Comparison of ENCODE assay signal across 8 mouse cellular contexts in the genomic region with DNA sequence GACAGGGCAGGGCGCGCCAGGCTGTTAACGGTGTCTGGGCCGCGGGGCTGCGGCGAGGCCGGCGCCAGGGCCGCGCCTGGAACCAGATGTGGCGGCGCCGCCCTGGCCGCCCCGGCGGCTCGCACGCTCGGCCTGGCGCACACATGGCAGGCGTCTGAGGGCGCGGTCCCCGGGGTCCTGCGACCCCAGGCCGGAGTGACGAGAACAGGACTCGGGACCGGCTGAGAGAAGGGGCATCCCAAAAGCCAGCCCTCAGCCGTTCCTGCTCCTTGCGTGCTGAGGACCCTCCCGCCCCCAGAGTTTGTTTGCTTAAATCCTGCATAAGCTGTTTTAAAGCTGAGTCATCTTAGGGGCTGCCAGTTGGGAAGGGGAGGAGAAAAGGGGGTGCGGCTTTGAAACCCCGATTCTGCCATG. TPM values are rescaled to one million over a fixed set of nuclear protein-coding genes. Genes with fewer than 3 reads are reported as not detected.
DNase-seq lines count a peak whose midpoint lies in the region; ATAC-seq and TF ChIP-seq lines count a peak whose summit lies in the region.

No protein-coding gene starts in this region.

- peak overlapping the region; percentile 38 for H3K4me2 ChIP-seq in forebrain, embryonic 15.5 days (replicated peaks)
- peak overlapping the region; percentile 51 for H3K4me2 ChIP-seq in hindbrain, embryonic 14.5 days (replicated peaks)
- peak overlapping the region; percentile 50 for H3K4me2 ChIP-seq in midbrain, embryonic 14.5 days (ENCODE audit: low read length)

- H3K27me3 ChIP-seq in kidney, adult 2 months (replicated peaks; ENCODE audit: control insufficient read depth, insufficient read depth, low read length) = no peaks in the 10 kb centered on the region
- peaks cover 17% of the 10 kb centered on the region; the same call in 1 of the 2 replicates for H3K27me3 ChIP-seq in forebrain, embryonic 15.5 days
- H3K27me3 ChIP-seq in hindbrain, embryonic 14.5 days (ENCODE audit: control insufficient read depth, insufficient read depth, low read length) = peaks cover 16% of the 10 kb centered on the region
- H3K27me3 ChIP-seq in midbrain, embryonic 14.5 days (ENCODE audit: control insufficient read depth, insufficient read depth, low read length) = peaks cover 15% of the 10 kb centered on the region; the same call in 1 of the 2 replicates

- peak; percentile 4 for DNase-seq in kidney, adult 2 months
- no peak for DNase-seq in kidney, adult 11 months
- DNase-seq in hindbrain, embryonic 14.5 days (ENCODE audit: low spot score) = no peak
- peak; percentile 24 for DNase-seq in midbrain, embryonic 14.5 days
- no peak for DNase-seq in thymus, postnatal 0 days (ENCODE audit: low spot score)
- no peak for DNase-seq in ovary, adult 18-20 months (ENCODE audit: low spot score)
- DNase-seq in right cerebral cortex, postnatal 14 days = no peak

- no peak for ATAC-seq in forebrain, embryonic 15.5 days (replicated peaks)
- no peak for ATAC-seq in hindbrain, embryonic 14.5 days (ENCODE audit: low FRiP score)
- no peak for ATAC-seq in midbrain, embryonic 14.5 days (ENCODE audit: low FRiP score, low TSS enrichment)

- H3K9me3 ChIP-seq in forebrain, embryonic 15.5 days = no peaks in the 10 kb centered on the region
- no peaks in the 10 kb centered on the region for H3K9me3 ChIP-seq in hindbrain, embryonic 14.5 days (ENCODE audit: control insufficient read depth, low read length)
- H3K9me3 ChIP-seq in midbrain, embryonic 14.5 days (ENCODE audit: control insufficient read depth, low read length) = no peaks in the 10 kb centered on the region

- no peak overlapping the region for H3K27ac ChIP-seq in kidney, adult 2 months (ENCODE audit: insufficient read depth, low read depth, low read length)
- no peak overlapping the region for H3K27ac ChIP-seq in forebrain, embryonic 15.5 days (replicated peaks)
- H3K27ac ChIP-seq in hindbrain, embryonic 14.5 days = no peak overlapping the region
- H3K27ac ChIP-seq in midbrain, embryonic 14.5 days (replicated peaks; ENCODE audit: low read depth, low read length) = no peak overlapping the region

- no peaks in the 10 kb centered on the region for H3K36me3 ChIP-seq in kidney, adult 2 months (ENCODE audit: control insufficient read depth, insufficient read depth, low read length)
- H3K36me3 ChIP-seq in forebrain, embryonic 15.5 days = no peaks in the 10 kb centered on the region
- no peaks in the 10 kb centered on the region for H3K36me3 ChIP-seq in hindbrain, embryonic 14.5 days (replicated peaks; ENCODE audit: control insufficient read depth, insufficient read depth)
- H3K36me3 ChIP-seq in midbrain, embryonic 14.5 days (ENCODE audit: control insufficient read depth, insufficient read depth, low read length) = no peaks in the 10 kb centered on the region

- no peak for TF ChIP-seq POLR2A in kidney, adult 2 months (IDR thresholded peaks at IDR 0.05; ENCODE audit: low read depth, low read length)

- H3K9ac ChIP-seq in forebrain, embryonic 15.5 days (replicated peaks) = peak overlapping the region; percentile 18; the same call in 1 of the 2 replicates
- H3K9ac ChIP-seq in hindbrain, embryonic 14.5 days = peak overlapping the region; percentile 42
- peak overlapping the region; percentile 23; the same call in 1 of the 2 replicates for H3K9ac ChIP-seq in midbrain, embryonic 14.5 days (replicated peaks; ENCODE audit: low read length)

- 0 out of 2 replicates have a peak, but pooled peaks cover 3% of the 10 kb centered on the region for H3K4me1 ChIP-seq in kidney, adult 2 months (ENCODE audit: control insufficient read depth, insufficient read depth, low read length)
- H3K4me1 ChIP-seq in forebrain, embryonic 15.5 days = peaks cover 9% of the 10 kb centered on the region
- H3K4me1 ChIP-seq in hindbrain, embryonic 14.5 days (replicated peaks; ENCODE audit: control insufficient read depth, insufficient read depth, low read length) = peaks cover 7% of the 10 kb centered on the region; the same call in 1 of the 2 replicates
- 0 out of 2 replicates have a peak, but pooled peaks cover 4% of the 10 kb centered on the region for H3K4me1 ChIP-seq in midbrain, embryonic 14.5 days (ENCODE audit: control insufficient read depth, insufficient read depth, low read length)

- 19% methylated on average over 35 of the region's 35 CpGs for WGBS in kidney, adult 2 months
- WGBS in forebrain, embryonic 15.5 days = 4% methylated on average over 35 of the region's 35 CpGs
- 1% methylated on average over 35 of the region's 35 CpGs for WGBS in hindbrain, embryonic 14.5 days
- WGBS in midbrain, embryonic 14.5 days = 2% methylated on average over 35 of the region's 35 CpGs

- TF ChIP-seq CTCF in kidney, adult 2 months (conservative IDR thresholded peaks at IDR 0.05; ENCODE audit: insufficient read depth, insufficient read length, low read depth, low read length) = no peak

- H3K4me3 ChIP-seq in kidney, adult 2 months (ENCODE audit: insufficient read depth, low read depth, low read length) = no peak overlapping the region
- peak overlapping the region; percentile 23 for H3K4me3 ChIP-seq in forebrain, embryonic 15.5 days
- peak overlapping the region; percentile 24 for H3K4me3 ChIP-seq in hindbrain, embryonic 14.5 days (replicated peaks; ENCODE audit: low read length)
- peak overlapping the region; percentile 23; the same call in 1 of the 2 replicates for H3K4me3 ChIP-seq in midbrain, embryonic 14.5 days (replicated peaks; ENCODE audit: low read depth, low read length)

RNA-seq across cellular contexts. Expression of a gene that starts 30.2 kb away (rescaled TPM):
- polyA plus RNA-seq in kidney, adult 2 months (2012; rRNA removed) = 4.7 and 6.7 TPM in 2 replicates
- 1.6 and 3.1 TPM in 2 replicates for polyA plus RNA-seq in forebrain, embryonic 15.5 days (2015; fragmentation: Nextera tagmentation; extraction: Ambion mirVana)
- polyA plus RNA-seq in hindbrain, embryonic 14.5 days (2014; fragmentation: Nextera tagmentation; extraction: Ambion mirVana) = 3.7 and 3.9 TPM in 2 replicates
- polyA plus RNA-seq in midbrain, embryonic 14.5 days (2014; fragmentation: Nextera tagmentation; extraction: Ambion mirVana) = 1.4 and 2.2 TPM in 2 replicates
- 0.60 and 0.91 TPM in 2 replicates for polyA plus RNA-seq in thymus, postnatal 0 days (2015; fragmentation: Nextera tagmentation; extraction: Ambion mirVana)

RNA-seq across cellular contexts. Expression of a gene that starts 34.8 kb away (rescaled TPM):
- polyA plus RNA-seq in kidney, adult 2 months (2012; rRNA removed) = 24.5 and 35.2 TPM in 2 replicates
- 43.3 and 45.3 TPM in 2 replicates for polyA plus RNA-seq in forebrain, embryonic 15.5 days (2015; fragmentation: Nextera tagmentation; extraction: Ambion mirVana)
- 37.6 and 39.3 TPM in 2 replicates for polyA plus RNA-seq in hindbrain, embryonic 14.5 days (2014; fragmentation: Nextera tagmentation; extraction: Ambion mirVana)
- polyA plus RNA-seq in midbrain, embryonic 14.5 days (2014; fragmentation: Nextera tagmentation; extraction: Ambion mirVana) = 38.5 and 42.7 TPM in 2 replicates
- 37.8 and 44.3 TPM in 2 replicates for polyA plus RNA-seq in thymus, postnatal 0 days (2015; fragmentation: Nextera tagmentation; extraction: Ambion mirVana)

RNA-seq across cellular contexts. Expression of a gene that starts 57.3 kb away (rescaled TPM):
- polyA plus RNA-seq in kidney, adult 2 months (2012; rRNA removed) = 26.4 and 27.3 TPM in 2 replicates
- 117 and 131 TPM in 2 replicates for polyA plus RNA-seq in forebrain, embryonic 15.5 days (2015; fragmentation: Nextera tagmentation; extraction: Ambion mirVana)
- 102 and 103 TPM in 2 replicates for polyA plus RNA-seq in hindbrain, embryonic 14.5 days (2014; fragmentation: Nextera tagmentation; extraction: Ambion mirVana)
- polyA plus RNA-seq in midbrain, embryonic 14.5 days (2014; fragmentation: Nextera tagmentation; extraction: Ambion mirVana) = 114 and 122 TPM in 2 replicates
- polyA plus RNA-seq in thymus, postnatal 0 days (2015; fragmentation: Nextera tagmentation; extraction: Ambion mirVana) = 48.5 and 50.4 TPM in 2 replicates

Comparison
In these comparisons a context has a peak if more than half of its experiments do, and no peak if none do; other contexts are left out.
1. DNase-seq: peak in kidney, adult 2 months (single experiment) and midbrain, embryonic 14.5 days (single experiment); none in kidney, adult 11 months (single experiment), hindbrain, embryonic 14.5 days (single experiment), thymus, postnatal 0 days (single experiment), ovary, adult 18-20 months (single experiment) and right cerebral cortex, postnatal 14 days (single experiment).
2. Peak in every context shown above with its lines, with median percentiles within 50 percentile points of each other: H3K4me2 ChIP-seq and H3K9ac ChIP-seq.